Mouse (Mus musculus): ENCODE data around the gene Creb3l1.
A peak's percentile ranks its signal among the peaks of the same experiment; 100 is the strongest.

Gene Creb3l1

DNA sequence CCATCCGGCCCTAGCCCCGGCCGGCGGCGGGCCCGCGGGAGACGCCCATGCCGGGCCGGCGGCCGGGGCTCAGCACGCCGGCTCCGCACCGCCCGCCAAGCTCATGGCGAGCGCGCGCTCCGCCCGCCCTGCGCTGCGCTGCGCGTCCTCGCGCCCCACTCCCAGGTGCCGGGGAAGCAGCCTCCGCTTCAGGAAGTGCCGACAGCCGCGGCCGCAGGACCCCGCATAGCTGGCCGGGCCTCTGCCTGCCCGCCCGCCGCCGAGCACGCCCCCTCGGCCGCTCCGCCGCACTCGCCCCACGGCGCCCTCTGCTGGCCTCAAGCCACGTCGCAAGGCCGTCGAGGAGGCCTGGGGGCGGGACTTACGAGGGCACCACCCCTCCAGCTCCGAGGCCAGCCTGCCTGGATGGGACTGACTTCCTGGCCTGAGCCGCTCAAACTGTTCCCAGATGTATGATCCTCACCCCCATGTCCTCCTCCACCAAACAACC, 60.8 kb downstream of the Creb3l1 start:
- peak; percentile 95 for DNase-seq (ENCODE audit: low spot score)

DNA sequence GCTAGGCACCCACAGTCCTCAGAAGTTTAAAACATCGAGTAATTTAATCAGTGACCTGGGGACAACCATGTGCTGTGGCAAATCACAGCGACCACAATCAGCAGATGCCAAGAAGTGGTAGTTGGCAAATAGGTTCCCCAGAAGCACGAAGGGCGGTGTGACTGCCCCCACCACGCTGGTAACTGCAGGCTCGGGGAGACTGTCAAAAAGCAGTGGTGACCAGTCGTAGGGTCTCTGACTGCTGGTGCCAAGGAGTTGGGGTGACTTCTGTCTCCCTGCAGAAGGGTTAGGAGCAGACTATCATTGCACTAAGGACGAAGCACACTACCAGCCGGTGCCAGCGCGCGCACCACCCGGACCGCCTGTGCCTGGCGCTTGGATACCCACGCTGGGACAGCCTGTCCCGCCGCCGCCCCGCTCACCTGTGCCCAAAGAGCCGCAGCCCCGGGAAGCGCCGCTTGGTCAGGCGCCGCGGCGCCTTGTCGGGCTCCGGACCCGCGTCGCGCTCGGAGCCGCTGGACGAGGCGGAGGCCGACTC, 61.4 kb downstream of the Creb3l1 start:
- DNase-seq (ENCODE audit: low spot score) = no peak

DNA sequence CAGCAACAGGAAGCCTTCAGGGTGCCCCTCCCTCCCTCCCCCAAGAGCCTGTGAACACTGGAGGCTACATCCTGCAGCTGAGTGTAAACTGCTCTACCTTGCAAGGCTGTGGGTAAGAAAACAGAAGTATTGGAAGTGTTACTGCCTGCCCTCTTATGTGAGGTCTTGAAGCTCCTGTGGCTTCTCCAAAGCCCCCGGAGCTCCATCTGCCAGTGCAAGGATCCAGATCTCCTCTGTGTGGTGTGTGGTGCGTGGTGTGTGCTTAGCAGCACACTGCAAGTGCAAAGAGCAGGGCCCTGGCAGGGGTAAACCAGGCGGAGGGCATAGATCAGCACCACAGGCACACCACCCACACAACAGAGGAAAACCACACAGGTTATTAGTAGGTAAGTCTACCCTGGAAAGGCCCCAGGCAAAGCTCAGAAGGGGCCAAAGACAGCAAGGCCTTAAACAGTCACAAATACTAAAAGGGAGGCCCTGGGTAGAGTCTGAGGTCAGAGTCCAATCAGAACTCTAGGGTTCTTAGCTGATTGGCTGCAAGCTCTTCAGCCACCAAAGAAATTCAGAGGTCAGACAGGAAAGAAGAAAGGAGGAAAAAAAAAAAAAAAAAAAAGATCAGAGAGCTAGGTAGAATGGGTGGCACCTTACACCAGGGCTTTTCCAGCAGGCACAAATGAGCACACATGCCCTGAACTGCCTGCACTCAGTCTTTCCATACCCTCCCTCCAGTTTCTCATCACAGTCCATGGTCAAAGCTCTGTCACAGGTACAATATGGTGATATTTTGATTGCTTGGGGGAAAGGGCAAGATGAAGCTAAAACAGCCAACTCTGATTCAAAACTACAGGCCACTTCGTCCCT, 62.2 kb downstream of the Creb3l1 start:
- DNase-seq (ENCODE audit: low spot score) = no peak

DNA sequence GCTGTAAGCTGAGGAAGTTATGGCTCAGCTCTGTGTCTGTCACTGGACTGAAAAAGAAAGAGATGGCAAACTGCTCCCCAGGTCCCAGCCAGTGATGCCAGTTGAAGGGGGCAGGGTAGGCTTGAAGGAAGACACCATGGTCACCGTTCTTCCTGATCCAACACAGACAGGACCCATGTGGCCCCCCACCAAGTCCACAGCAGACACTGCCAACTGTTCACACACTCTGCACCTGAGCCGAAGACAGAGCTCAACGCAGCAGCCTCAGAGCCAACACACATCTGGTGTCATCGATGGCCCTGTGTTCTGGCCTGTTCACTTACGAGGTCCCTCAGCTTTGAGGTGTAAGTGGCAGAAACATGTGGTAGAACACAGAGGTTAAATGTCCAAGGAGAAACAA, 63.8 kb downstream of the Creb3l1 start:
- no peak for DNase-seq (ENCODE audit: low spot score)

DNA sequence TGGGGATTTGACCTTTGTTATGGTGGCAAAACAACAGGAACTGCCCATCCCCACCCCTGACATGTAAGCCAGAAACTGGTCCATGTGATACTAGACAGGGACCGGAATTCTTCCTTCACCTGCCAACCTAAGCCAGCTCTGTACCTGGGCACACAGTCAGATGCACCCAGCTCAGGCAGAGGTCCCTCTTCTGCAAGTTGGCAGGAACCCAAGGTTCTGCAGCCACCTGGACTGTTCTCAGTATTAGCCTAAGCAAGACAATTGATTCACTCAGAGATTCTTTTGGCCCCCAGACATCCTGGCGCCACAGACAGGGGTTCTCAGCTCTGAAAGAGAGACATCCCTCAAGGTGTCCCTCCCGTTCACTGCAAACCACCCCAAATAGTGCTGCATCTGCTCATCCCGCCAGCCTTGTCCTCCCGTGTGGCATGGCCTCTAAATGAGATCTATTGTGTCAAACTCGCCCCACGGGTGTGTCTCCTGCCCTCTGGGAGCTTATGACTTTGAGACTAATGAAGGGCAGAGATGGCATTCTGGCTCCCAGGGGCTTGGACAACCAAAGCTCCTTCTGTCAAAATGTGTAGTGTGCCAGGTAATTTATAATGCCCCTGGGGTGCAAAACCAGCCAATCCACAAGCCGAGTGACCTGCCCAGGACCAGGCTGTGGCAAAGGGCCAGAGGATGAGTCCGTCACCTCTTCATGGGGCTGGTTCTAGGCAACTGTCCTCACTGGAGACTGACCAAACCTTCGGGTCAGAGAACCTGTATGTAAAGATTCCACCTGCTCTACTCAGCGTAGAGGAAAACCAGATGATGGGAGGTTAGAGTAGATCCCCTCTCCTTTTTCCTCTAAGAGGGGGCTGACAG, 64.5 kb downstream of the Creb3l1 start:
- DNase-seq (ENCODE audit: low spot score) = no peak

DNA sequence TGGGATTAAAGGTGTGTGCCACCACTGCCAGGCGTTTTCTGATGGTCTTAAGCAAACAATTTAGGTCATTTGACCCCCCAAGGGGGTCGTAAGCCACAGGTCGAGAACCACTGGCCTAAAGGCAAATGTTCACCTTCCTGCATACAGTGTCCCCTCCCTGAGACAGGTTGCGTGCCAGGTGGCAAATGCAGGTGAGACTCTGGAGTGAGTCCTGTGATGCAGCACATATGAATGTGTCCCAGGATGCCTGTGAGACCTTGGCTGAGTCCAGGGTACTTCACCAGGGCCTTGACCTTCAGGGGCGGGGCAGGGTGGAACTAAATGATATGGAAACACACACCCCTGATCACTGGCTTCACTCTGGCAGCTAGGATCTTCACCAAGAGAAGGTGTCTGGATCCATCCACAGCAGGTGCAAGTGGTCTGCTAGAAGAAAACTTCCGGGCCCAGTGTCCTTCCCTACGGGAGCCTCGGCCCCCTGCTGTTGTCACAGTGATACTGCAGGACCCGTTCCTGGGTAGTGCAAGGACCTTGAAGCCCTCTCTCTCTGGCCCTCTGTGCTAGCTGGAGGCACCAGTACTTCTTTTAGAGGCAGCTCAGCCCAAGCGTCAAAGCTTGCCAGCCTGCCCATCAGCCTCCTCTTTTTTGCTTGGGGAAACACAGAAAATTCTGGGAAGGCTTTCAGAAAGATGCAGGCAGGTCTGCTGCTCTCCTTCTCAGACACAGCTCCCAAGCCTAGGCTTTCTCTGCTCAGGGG, 65.4 kb downstream of the Creb3l1 start:
- DNase-seq (ENCODE audit: low spot score) = peak; percentile 78

DNA sequence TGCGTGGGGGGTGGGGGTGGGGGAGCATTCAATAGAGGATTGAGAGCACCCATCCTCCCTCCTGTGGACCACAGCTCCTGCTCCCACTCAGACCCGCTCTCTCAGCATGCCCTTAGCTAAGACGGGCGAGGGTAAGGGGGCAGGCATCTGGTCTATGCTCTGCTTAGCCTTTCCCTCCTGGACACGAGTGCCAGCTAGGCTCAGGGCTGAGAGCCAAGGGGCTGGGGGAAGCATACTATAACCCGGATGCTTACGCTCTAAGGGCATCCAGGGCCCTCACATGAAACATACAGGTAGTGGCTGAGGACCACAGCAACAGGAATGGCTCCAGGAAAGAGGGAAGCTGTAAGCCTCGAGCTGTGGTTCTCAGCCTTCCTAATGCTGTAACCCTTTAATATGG, 66.3 kb downstream of the Creb3l1 start:
- no peak for DNase-seq (ENCODE audit: low spot score)

DNA sequence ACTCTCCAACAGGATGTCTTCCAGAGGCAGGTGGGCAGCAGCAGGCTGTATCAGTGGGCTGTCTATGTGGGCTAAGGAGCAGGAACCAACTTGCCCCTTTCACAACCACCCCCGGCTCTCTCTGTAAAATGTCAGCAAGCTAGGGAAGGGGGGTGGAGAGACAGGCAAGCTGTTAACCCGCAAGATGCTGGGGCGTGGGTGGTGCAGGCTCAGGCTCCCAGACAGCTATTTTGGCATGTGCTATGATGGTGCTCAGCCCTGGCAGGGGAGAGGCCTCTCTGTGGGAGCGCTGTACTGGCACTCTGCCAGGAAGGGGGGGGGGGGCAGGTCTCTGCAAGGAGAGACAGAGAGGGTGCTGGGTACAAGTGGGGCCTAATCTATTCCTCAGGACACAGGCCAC, 67.2 kb downstream of the Creb3l1 start:
- peak; percentile 74 for DNase-seq (ENCODE audit: low spot score)

DNA sequence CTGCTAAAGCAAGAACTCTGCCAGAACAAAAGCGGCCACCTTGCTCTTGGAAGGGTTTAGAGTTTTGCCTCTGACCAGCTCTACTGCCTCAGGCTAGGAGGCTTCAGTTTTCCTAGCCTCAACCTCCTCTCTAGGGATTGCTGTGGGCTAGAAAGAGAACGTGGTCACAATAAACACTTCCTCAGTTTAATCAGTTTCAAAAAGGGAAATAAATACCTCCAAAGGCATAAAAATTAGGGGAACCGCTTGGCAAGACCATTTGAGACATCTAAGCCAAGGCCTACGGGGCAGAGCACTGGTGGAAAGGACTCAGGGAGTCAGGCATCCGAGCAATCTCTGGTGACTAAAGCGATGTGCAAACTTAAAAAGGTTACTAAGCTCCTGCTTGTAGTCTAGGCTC, 68.4 kb downstream of the Creb3l1 start:
- no peak for DNase-seq (ENCODE audit: low spot score)

DNA sequence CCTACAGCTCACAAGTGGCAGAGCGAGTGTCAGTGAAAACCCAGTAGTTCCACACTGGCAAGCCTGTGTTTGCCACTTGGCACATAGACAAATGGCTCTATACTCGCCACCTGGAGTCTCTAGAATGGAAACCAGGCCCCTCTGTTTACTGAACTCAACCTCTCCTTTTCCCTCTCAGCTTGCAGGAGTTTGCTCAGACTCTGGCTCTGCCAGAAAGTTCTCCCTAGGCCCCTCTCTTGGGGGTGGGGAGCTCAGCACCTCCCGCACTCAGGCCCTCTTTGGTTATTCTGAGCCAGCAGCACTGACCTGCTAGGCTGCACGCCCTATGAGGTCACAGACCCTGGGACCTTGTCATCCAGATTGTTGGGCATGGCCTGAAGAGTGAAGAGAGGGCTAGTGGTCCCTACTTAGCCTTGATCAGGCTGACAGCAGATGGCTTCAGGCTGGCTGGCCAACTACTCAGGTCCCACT, 69.1 kb downstream of the Creb3l1 start:
- DNase-seq (ENCODE audit: low spot score) = no peak

DNA sequence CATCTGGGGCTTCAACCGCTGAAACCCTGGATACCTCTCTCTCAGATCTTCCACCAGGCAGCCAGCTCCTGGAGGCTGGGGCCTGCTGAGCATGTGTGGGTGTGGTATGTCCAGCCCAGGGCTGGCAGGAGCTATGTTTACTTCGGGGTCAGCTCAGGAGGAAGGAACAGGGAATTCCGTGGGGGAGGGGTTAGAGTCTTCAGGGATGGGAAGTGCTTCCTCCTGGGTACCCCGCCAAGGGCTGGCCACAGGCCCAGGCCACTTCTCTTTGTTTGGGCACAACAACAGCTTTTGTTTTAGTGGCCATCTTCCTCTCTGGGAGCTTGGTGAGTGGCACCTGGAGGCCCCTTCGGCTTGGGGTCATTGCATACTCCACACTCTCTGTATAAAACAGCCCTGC, 70.5 kb downstream of the Creb3l1 start:
- DNase-seq (ENCODE audit: low spot score) = peak; percentile 68

DNA sequence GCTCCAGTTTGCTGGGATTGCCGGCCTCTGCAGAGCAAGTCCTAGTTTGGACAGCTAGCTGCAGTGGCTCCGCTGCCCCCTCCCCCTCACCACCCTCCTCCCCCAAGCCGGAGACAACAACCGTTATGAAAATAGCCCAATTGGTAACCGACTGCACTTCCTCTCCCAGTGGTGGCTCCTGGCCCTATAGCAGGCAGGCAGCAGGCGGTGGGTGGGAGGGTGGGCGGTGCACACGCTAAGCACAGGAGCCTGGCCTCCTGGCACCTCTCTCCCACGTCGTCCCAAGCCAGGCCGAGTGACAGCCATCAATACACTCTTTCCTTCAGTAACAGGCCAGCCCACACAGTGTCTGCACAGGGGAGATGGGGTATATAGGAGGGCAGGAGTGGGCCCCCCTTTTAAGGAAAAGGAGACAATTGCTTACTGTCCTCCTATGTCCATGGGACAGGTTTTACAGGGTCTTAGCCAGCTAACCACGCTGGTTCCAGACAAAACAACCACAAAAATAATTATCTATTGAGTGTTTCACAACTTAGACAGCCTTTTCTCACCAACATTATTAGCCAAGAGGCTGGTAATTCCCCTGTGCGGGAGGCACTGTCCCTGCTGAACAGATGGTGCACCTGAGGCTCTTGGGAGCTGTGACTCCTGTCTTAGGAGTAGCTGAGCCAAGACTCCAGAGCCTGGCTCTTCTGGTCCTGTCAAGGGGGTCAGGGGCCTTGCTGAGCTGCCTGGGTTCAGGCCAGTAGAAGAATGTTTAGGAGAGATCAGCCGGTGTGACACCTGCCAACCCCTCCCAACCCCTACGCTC, 73.8 kb downstream of the Creb3l1 start:
- DNase-seq (ENCODE audit: low spot score) = peak; percentile 87

DNA sequence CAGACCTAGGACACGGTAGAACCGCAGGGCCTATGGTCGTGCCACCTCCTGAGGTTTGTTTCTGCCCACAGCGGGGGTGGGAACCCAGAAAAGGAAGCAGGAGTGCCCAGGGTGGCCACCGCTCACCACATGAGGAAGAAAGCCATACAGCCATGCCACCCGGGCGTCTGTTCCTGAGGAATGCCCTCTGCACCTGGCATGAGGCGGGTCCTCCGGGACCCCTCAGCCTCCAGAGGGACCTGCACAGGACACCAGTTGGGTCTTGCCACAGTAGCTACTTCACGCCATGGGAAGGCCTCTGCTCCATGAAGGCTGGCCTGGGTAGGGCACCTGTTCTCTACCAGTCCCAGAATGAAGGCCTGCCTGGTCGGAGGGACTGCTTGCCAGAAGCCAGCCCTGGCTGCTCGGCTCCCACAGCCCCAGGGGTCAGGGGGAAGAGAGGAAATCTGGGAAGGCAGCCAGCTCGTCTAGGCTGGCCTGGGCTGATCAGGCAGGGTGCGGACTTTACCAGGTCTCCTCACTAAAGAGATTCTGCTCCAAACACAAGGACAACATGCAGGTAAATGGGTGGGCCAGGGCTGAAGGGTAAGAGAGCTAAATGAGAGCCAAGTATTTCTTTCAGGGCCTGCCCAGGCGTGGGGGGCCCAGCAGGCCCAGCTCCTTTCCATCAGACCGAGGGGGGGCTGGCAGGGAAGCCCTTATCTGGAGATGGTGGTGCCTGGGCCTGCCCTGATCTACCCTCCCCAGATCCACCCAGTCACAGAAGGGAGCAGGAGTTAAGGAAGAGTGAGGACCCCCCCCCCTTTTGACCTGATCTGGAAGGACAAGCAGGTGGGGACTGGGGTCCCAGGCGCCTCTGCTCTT, 74.7 kb downstream of the Creb3l1 start:
- peak; percentile 86 for DNase-seq (ENCODE audit: low spot score)

DNA sequence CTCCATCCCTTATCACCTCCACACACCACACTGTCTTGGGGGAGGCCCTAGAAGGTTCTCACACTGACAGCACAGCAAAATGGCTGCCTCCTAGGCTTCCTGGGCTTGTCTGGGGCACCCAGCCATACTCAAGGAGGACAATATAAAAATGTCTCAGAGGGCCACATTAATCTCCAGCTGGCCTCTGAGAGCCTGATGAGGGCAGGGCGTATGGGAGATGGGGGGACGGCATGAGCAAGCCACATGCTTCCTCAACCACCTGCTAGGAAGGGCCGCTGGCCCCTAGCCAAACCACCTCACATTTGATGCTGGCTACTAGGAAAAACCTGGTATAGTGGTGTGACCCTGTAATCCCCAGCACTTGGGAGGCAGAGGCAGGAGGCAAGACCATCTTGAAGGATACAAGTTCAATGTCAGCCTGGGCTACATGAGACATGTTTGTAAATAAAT, 75.5 kb downstream of the Creb3l1 start:
- peak; percentile 50 for DNase-seq (ENCODE audit: low spot score)

DNA sequence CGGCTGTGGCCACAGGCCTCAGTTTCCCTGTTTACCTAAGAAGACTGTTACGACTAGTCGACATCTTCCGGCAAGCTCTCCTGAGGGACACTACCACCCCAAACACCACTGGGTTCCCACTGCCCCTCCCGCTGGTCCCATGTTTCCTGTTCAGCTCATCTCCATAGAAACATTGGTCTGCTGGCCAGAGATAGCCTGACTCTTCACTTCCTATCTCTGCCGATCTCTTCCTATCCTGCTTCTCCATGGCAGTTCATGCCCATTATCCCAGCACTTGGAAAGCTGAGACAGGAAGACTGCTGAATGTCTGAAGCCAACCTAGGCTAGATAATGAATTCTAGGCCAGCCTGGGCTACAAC, 76.2 kb downstream of the Creb3l1 start:
- DNase-seq (ENCODE audit: low spot score) = no peak

DNA sequence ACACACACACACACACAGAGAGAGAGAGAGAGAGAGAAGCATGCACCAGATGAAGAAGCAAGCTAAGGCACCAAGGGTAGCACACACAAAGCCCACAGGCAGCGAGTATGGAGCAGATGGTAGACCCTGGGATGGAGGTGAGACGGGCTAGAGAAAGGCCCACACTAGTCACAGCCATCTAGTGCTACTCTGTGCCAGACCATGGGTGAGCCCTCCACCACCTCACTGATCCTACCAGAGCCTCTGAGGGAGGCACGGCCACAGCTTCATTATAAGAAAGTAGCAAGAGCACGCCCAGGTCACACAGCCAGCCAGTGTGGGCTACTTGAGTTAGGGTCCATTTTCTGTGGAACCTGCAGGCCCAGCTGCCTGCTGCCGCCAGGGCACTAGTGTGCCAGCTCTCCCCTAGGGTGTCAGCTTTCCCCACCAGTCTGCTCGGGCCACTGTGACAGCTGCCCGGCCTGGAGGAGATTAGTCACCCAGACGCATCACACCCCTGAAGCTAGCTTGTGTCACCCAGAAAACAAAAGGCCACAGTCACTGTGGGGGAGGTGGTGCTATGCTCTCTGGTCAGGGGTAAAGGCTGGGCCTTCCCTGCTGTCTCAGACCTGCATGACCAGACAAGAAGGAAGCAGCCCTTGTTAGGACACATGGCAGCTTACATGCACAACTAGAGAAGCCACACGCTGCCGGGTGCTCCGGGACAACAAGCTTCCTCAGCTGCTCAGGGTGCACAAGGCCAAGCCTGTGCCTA, 76.7 kb downstream of the Creb3l1 start:
- DNase-seq (ENCODE audit: low spot score) = peak; percentile 78

DNA sequence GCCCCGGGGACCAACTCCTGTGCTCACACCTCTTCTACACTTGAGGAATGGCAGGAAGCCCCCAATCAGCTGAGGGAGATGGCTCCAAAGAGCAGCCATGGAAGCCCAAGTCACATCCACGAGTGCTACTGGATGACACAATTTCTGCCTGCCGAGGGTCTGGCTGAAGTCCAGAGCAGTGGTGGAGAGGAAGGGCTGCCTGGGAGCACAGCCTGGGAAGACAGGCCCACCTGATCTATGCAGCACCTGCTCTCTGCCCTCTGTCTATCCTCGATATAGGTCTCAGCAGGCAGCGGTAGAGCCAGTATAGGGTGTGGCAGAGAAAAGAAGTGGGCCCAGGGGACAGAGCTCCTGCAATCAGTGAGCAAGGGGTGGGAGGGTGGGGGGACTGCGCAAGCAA, 77.5 kb downstream of the Creb3l1 start:
- peak; percentile 55 for DNase-seq (ENCODE audit: low spot score)

DNA sequence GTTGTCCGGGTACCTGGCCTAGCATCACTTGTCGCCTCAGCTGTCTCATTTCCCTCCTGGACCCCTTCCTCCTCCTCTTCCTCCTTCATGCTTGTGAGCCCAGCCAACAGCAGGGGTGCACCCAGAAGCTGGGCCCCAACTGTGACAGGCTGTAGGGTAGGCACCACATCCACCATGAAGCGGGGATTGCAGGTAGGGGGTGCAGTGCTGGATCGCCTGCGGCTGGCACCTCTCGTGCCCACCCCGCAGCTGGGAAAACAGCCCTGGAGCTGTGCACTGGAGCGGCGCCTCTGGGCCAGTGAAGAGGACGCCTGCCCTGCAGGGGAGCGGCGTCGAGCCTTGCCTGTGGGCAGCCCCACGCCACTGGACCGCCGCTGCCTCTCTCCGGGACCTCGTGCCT, 78.8 kb downstream of the Creb3l1 start, which contains the start of gene Gm9821:
Gm9821 (plus strand) TSS at position 221 of the 400 bp plus-strand sequence.
- DNase-seq (ENCODE audit: low spot score) = no peak
